Mouse (Mus musculus) heart, postnatal 0 days (tissue): ENCODE measurements around the gene Slc36a3. TPM values are rescaled to one million over a fixed set of nuclear protein-coding genes. Genes with fewer than 3 reads are reported as not detected.

Experiments
- ATAC-seq: fragments of 200-750 bp; cut with Nextera tagmentation; 2 replicates; pipeline ENCODE4 v1.8.0; 2017; ENCODE audit warnings: low read depth, moderate number of reproducible peaks, moderate library complexity; ENCODE audit not compliant: insufficient read depth
- DNase-seq: peaks from one replicate; pipeline ENCODE4 v3.0.0-alpha.2; 2016; ENCODE audit warnings: low spot score
- H3K27ac ChIP-seq: fragments of 300-500 bp; sonication (generic); 2 replicates; pipeline ENCODE4 v1.5.1; 2014; ENCODE audit warnings: low read depth, mild to moderate bottlenecking
- H3K27me3 ChIP-seq: fragments of 300-500 bp; sonication (generic); 2 replicates; pipeline ENCODE4 v1.6.1; 2014; ENCODE audit warnings: low read length, mixed read lengths; ENCODE audit not compliant: control insufficient read depth, insufficient read depth
- H3K36me3 ChIP-seq: fragments of 300-500 bp; sonication (generic); replicated peaks from 2 replicates; pipeline ENCODE4 v1.6.1; 2014; ENCODE audit warnings: low read length, mixed read lengths; ENCODE audit not compliant: control insufficient read depth, insufficient read depth
- H3K4me1 ChIP-seq: fragments of 300-500 bp; sonication (generic); 2 replicates; pipeline ENCODE4 v1.6.1; 2014; ENCODE audit warnings: antibody characterized with exemption; ENCODE audit not compliant: control insufficient read depth, insufficient read depth
- H3K4me2 ChIP-seq: fragments of 300-500 bp; sonication (generic); 2 replicates; pipeline ENCODE4 v1.6.1; 2014; ENCODE audit warnings: low read depth, mild to moderate bottlenecking, low read length, moderate library complexity
- H3K4me3 ChIP-seq: fragments of 300-500 bp; sonication (generic); 2 replicates; pipeline ENCODE4 v1.5.1; 2014; ENCODE audit warnings: low read depth, low read length
- H3K9ac ChIP-seq: fragments of 300-500 bp; sonication (generic); replicated peaks from 2 replicates; pipeline ENCODE4 v1.6.1; 2014; ENCODE audit warnings: low read depth, low read length, mixed read lengths
- H3K9me3 ChIP-seq: fragments of 300-500 bp; sonication (generic); replicated peaks from 2 replicates; pipeline ENCODE4 v1.6.1; 2016; ENCODE audit warnings: low read length; ENCODE audit not compliant: control insufficient read depth
- CTCF ChIP-seq: IDR thresholded peaks from 2 replicates; pipeline ENCODE4 v1.5.1; 2016; ENCODE audit warnings: antibody characterized with exemption, control low read depth, low read depth
- EP300 ChIP-seq: IDR thresholded peaks from 2 replicates; pipeline ENCODE4 v1.6.1; 2016; ENCODE audit warnings: antibody characterized with exemption, low read depth
- WGBS: fragments of 180-500 bp; shearing (Covaris S2); extraction: QIAGEN DNeasy Blood & Tissue Kit; methylation state at CpG from one replicate; pipeline ENCODE4 v1.1.7; 2014; 5-methylcytosine and 5-hydroxymethylcytosine counted together
- polyA plus RNA-seq: library from polyadenylated mRNA; unstranded; fragments of >200 nt; fragmentation: Nextera tagmentation; extraction: Ambion mirVana; gene quantifications from 2 replicates; pipeline ENCODE4 v1.2.1, GENCODE M21; 2015
- total RNA-seq: library from RNA; depleted of rRNA; stranded (reverse); fragments of >200 nt; gene quantifications from 2 replicates; pipeline ENCODE4 v1.2.3, GENCODE M21; 2014; ENCODE audit warnings: low replicate concordance

The Slc36a3 gene
- total and polyA plus RNA-seq, 2 experiments from 2014 or later, result not detected

DNA sequence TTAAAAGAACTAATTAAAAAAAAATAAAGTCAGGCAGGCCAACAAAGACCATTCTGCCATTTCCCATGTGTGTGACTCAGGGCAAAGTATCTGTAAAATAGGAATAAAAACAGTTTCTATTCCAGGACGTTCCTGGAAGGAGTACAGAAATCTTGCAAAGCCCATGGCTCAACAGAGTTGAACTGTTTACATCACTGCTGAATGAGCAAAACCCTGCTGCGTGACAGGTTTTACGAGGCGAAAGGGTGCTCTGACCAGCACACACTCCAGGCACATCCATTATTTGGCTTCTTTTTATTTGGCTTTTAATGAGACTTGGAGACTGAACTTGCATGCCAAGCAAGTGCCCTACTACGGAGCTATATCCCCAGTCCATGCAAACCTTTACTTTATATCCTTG lies 7.5 kb downstream of the Slc36a3 start:
- no peak for ATAC-seq
- Histone ChIP-seq H3K36me3 (no peaks in the 10 kb centered on the region), H3K9ac (no peak overlapping the region), H3K27ac (no peak overlapping the region), H3K27me3 (no peaks in the 10 kb centered on the region), H3K4me2 (no peak overlapping the region), H3K4me3 (no peak overlapping the region), H3K9me3 (no peaks in the 10 kb centered on the region), H3K4me1 (no peaks in the 10 kb centered on the region)
- TF ChIP-seq CTCF, result no peak
- no peak for TF ChIP-seq EP300
- 76% methylated on average over 5 of the region's 5 CpGs for WGBS
- no peak for DNase-seq

DNA sequence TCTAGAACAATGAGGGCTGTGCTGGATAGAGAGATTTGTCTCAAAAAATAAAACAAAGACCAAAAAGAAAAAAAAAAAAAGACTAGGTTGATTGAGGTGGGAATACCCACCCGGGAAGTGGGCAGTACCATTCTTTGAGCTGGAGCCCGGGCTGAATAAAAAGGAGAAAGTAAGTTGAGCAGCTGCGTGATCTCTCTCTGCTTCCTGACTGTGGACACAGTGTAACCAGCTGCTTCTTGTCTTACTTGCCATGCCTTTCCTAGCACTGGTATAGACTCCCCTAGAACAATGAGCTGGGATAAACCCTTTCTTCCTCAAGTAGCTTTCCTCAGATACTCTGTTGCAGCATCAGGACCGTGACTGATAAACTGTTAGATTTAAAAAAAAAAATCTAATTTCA lies 10.0 kb downstream of the Slc36a3 start:
- Histone ChIP-seq H3K36me3 (no peaks in the 10 kb centered on the region), H3K27me3 (no peaks in the 10 kb centered on the region), H3K4me3 (no peak overlapping the region), H3K27ac (no peak overlapping the region), H3K9me3 (no peaks in the 10 kb centered on the region), H3K9ac (no peak overlapping the region), H3K4me2 (no peak overlapping the region), H3K4me1 (no peaks in the 10 kb centered on the region)
- DNase-seq, result no peak
- TF ChIP-seq CTCF (no peak), EP300 (no peak)
- no peak for ATAC-seq
- WGBS, result 82% methylated on average over 4 of the region's 4 CpGs

- H3K4me2 ChIP-seq, result no peak overlapping the region
- H3K27me3 ChIP-seq, result no peaks in the 10 kb centered on the region
- DNase-seq (no peak), ATAC-seq (no peak)
- H3K36me3 ChIP-seq, result no peaks in the 10 kb centered on the region
- H3K9me3 ChIP-seq, result no peaks in the 10 kb centered on the region
- H3K9ac ChIP-seq, result no peak overlapping the region
- no peaks in the 10 kb centered on the region for H3K4me1 ChIP-seq
- no peak overlapping the region for H3K4me3 ChIP-seq
- no peak overlapping the region for H3K27ac ChIP-seq
- TF ChIP-seq EP300 (no peak), CTCF (no peak)
Measured at GRCm38 (mm10) chr11:55137646-55138045, 13.9 kb downstream of the Slc36a3 start.

DNA sequence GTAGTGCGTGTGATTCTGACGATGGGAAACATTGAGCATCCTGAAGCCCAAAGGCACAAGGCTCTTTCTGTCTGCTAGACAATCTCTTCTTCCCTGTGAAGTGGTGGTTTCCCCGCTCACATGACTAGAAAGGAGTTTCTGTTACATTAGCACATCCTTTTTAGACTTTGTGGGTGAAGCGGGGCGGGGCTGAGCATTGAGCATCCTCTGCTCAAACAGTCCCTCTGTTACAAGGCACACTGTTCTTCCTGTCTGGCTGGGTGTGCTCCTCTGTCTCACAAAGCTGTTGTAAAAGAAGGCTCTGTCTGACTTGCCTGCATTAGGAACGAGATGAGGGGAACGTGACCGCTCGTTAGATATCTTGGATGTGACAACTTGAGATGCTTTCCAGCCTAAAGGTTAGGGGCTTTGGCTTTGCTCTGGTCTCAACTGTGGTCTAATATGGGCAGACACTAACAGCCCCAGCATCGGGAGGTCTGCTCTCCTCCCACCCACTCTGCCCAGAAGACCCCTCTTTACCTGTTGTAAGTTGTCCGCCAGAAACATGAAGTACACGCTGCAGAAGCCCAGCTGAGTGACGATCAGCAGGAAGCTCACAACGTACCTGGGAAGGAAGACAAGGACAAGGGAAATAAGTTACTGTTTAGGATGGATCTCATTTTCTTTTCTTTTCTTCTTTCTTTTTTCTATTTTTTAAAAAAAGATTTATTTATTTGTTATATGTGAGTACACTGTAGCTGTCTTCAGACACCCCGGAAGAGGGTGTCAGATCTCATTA lies 14.5 kb downstream of the Slc36a3 start:
- H3K4me3 ChIP-seq, result no peak overlapping the region
- H3K27ac ChIP-seq, result no peak overlapping the region
- H3K9ac ChIP-seq, result no peak overlapping the region
- no peaks in the 10 kb centered on the region for H3K27me3 ChIP-seq
- no peaks in the 10 kb centered on the region for H3K36me3 ChIP-seq
- 67% methylated on average over 15 of the region's 15 CpGs for WGBS
- no peak overlapping the region for H3K4me2 ChIP-seq
- no peak for ATAC-seq
- no peaks in the 10 kb centered on the region for H3K9me3 ChIP-seq
- TF ChIP-seq EP300, result no peak
- TF ChIP-seq CTCF, result no peak
- no peak for DNase-seq
- no peaks in the 10 kb centered on the region for H3K4me1 ChIP-seq

- no peak for ATAC-seq
- H3K9ac ChIP-seq, result no peak overlapping the region
Measured at GRCm38 (mm10) chr11:55134871-55135270, 16.6 kb downstream of the Slc36a3 start.

GRCm38 (mm10) chr11:55134407-55134806 lies 17.1 kb downstream of the Slc36a3 start:
- H3K27ac ChIP-seq, result no peak overlapping the region
- H3K9ac ChIP-seq, result no peak overlapping the region
- no peak for TF ChIP-seq EP300
- TF ChIP-seq CTCF, result no peak
- H3K9me3 ChIP-seq, result no peaks in the 10 kb centered on the region
- 93% methylated on average over 1 of the region's 1 CpGs for WGBS
- H3K36me3 ChIP-seq, result no peaks in the 10 kb centered on the region
- no peak overlapping the region for H3K4me2 ChIP-seq
- no peak overlapping the region for H3K4me3 ChIP-seq
- ATAC-seq (no peak), DNase-seq (no peak)
- no peaks in the 10 kb centered on the region for H3K4me1 ChIP-seq
- no peaks in the 10 kb centered on the region for H3K27me3 ChIP-seq

More at GRCm38 (mm10) chr11:55134871-55135270, 16.6 kb downstream of the Slc36a3 start:
- 86% methylated on average over 5 of the region's 5 CpGs for WGBS
- no peaks in the 10 kb centered on the region for H3K27me3 ChIP-seq
- H3K4me2 ChIP-seq, result no peak overlapping the region
- H3K36me3 ChIP-seq, result no peaks in the 10 kb centered on the region
- H3K4me3 ChIP-seq, result no peak overlapping the region
- no peak overlapping the region for H3K27ac ChIP-seq
- H3K9me3 ChIP-seq, result no peaks in the 10 kb centered on the region
- no peaks in the 10 kb centered on the region for H3K4me1 ChIP-seq
- no peak for DNase-seq
- TF ChIP-seq CTCF (no peak), EP300 (no peak)
